Mouse (Mus musculus) midbrain, embryonic 12.5 days (tissue): ENCODE measurements at regions not wholly inside any gene's neighbourhood (a gene's known extent, or its start where the extent isn't known, plus 50 kb on each side); places are given as distances from the start of the nearest gene placed in this dataset.

Experiments
- ATAC-seq: fragments of 200-750 bp; cut with Nextera tagmentation; 2 replicates; pipeline ENCODE4 v1.8.0; 2017; ENCODE audit warnings: low read depth, moderate TSS enrichment, moderate library complexity; ENCODE audit not compliant: low FRiP score
- H3K27ac ChIP-seq: fragments of 300-500 bp; sonication (generic); replicated peaks from 2 replicates; pipeline ENCODE4 v1.5.1; 2016; ENCODE audit warnings: mild to moderate bottlenecking
- H3K27me3 ChIP-seq: fragments of 300-500 bp; sonication (generic); 2 replicates; pipeline ENCODE4 v1.6.1; 2016; ENCODE audit warnings: mild to moderate bottlenecking
- H3K36me3 ChIP-seq: fragments of 300-500 bp; sonication (generic); 2 replicates; pipeline ENCODE4 v1.6.1; 2016
- H3K4me1 ChIP-seq: fragments of 300-500 bp; sonication (generic); 2 replicates; pipeline ENCODE4 v1.6.1; 2016
- H3K4me2 ChIP-seq: fragments of 300-500 bp; sonication (generic); replicated peaks from 2 replicates; pipeline ENCODE4 v1.6.1; 2016; ENCODE audit warnings: mild to moderate bottlenecking, moderate library complexity
- H3K4me3 ChIP-seq: fragments of 300-500 bp; sonication (generic); 2 replicates; pipeline ENCODE4 v1.5.1; 2016; ENCODE audit warnings: mild to moderate bottlenecking
- H3K9ac ChIP-seq: fragments of 300-500 bp; sonication (generic); replicated peaks from 2 replicates; pipeline ENCODE4 v1.6.1; 2016; ENCODE audit warnings: mild to moderate bottlenecking, moderate library complexity
- H3K9me3 ChIP-seq: fragments of 300-500 bp; sonication (generic); 2 replicates; pipeline ENCODE4 v1.6.1; 2016; ENCODE audit warnings: mild to moderate bottlenecking
- WGBS: fragments of 180-500 bp; shearing (Covaris S2); methylation state at CpG from one replicate; pipeline ENCODE4 v1.1.7; 2016; 5-methylcytosine and 5-hydroxymethylcytosine counted together

DNA sequence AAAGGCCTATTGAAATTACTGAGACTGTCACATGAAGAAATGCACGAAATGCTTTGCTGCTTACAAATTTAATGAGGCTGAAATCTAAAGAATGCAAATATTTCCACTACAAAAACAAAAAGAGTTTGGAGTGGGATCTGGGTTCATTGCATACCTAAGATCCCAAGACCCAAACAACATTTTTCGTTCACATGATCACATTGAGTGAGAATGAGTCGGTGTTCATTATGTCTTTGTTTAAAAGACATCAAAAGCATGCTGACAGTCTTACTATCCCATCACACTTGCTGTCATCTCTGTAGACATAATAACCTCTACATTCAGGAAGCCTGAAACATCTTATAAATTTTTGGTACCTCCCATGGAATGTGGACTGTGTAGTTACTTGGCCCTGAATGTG is 870.4 kb downstream of the Kcna4 start:
- Histone ChIP-seq H3K27me3 (no peaks in the 10 kb centered on the region), H3K27ac (no peak overlapping the region), H3K4me1 (no peaks in the 10 kb centered on the region), H3K9me3 (no peaks in the 10 kb centered on the region), H3K4me3 (no peak overlapping the region), H3K36me3 (no peaks in the 10 kb centered on the region), H3K4me2 (no peak overlapping the region), H3K9ac (no peak overlapping the region)
- WGBS: 89% methylated on average over 3 of the region's 3 CpGs
- no peak for ATAC-seq

DNA sequence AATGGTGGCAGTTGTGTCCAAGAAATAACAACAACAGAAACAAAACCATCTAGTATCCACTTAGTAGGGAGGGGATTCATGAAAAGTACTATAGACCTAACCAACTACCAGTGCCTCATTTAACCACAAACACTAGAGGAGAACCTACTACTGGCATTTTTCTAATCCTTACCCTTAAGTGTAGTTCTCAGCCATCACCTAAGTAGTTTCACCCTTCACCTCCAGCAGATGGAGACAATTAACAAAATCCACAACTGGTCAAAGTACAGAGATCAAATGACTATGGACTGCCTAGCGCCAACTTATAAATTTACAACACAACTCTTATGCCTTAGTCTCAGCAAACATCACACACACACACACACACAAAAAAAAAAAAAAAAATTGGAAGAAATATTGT is 874.6 kb downstream of the Kcna4 start:
- no peak for ATAC-seq
- H3K27me3 ChIP-seq: no peaks in the 10 kb centered on the region
- no peaks in the 10 kb centered on the region for H3K9me3 ChIP-seq
- no peak overlapping the region for H3K9ac ChIP-seq
- H3K4me3 ChIP-seq: no peak overlapping the region
- H3K36me3 ChIP-seq: no peaks in the 10 kb centered on the region
- no peak overlapping the region for H3K27ac ChIP-seq
- H3K4me2 ChIP-seq: no peak overlapping the region
- no peaks in the 10 kb centered on the region for H3K4me1 ChIP-seq
- WGBS: 75% methylated on average over 1 of the region's 1 CpGs
